Mouse (Mus musculus) neural tube, embryonic 14.5 days (tissue): ENCODE data around the gene Zbtb8a. TPM values are rescaled to one million over a fixed set of nuclear protein-coding genes. Genes with fewer than 3 reads are reported as not detected.

Experiments
- ATAC-seq: fragments of 200-750 bp; cut with Nextera tagmentation; 2 replicates; pipeline ENCODE4 v1.8.0; 2017; ENCODE audit warnings: low read depth, mild to moderate bottlenecking, moderate TSS enrichment, moderate library complexity
- H3K27ac ChIP-seq: fragments of 300-500 bp; sonication (generic); 2 replicates; pipeline ENCODE4 v1.5.1; 2014; ENCODE audit warnings: low read depth, mild to moderate bottlenecking, control low read depth, low read length, moderate library complexity, mixed read lengths
- H3K27me3 ChIP-seq: fragments of 300-500 bp; sonication (generic); 2 replicates; pipeline ENCODE4 v1.6.1; 2014; ENCODE audit warnings: low read length; ENCODE audit not compliant: control insufficient read depth, insufficient read depth
- H3K36me3 ChIP-seq: fragments of 300-500 bp; sonication (generic); 2 replicates; pipeline ENCODE4 v1.6.1; 2014; ENCODE audit warnings: low read length, mixed read lengths; ENCODE audit not compliant: control insufficient read depth, insufficient read depth
- H3K4me1 ChIP-seq: fragments of 300-500 bp; sonication (generic); 2 replicates; pipeline ENCODE4 v1.6.1; 2014; ENCODE audit warnings: low read length; ENCODE audit not compliant: control insufficient read depth, insufficient read depth
- H3K4me2 ChIP-seq: fragments of 300-500 bp; sonication (generic); 2 replicates; pipeline ENCODE4 v1.6.1; 2014; ENCODE audit warnings: mild to moderate bottlenecking, low read depth, low read length, control low read depth
- H3K4me3 ChIP-seq: fragments of 300-500 bp; sonication (generic); 2 replicates; pipeline ENCODE4 v1.5.1; 2014; ENCODE audit warnings: low read depth, low read length, control low read depth, mixed read lengths
- H3K9ac ChIP-seq: fragments of 300-500 bp; sonication (generic); replicated peaks from 2 replicates; pipeline ENCODE4 v1.6.1; 2014; ENCODE audit warnings: low read depth, mild to moderate bottlenecking, control low read depth, low read length, mixed read lengths
- H3K9me3 ChIP-seq: fragments of 300-500 bp; sonication (generic); 2 replicates; pipeline ENCODE4 v1.6.1; 2016; ENCODE audit warnings: low read length; ENCODE audit not compliant: control insufficient read depth
- WGBS: fragments of 180-500 bp; shearing (Covaris S2); extraction: QIAGEN DNeasy Blood & Tissue Kit; methylation state at CpG from one replicate; pipeline ENCODE4 v1.1.7; 2014; 5-methylcytosine and 5-hydroxymethylcytosine counted together
- polyA plus RNA-seq: library from polyadenylated mRNA; unstranded; fragments of >200 nt; fragmentation: Nextera tagmentation; extraction: Ambion mirVana; gene quantifications from 2 replicates; pipeline ENCODE4 v1.2.1, GENCODE M21; 2014

Gene Zbtb8a
- polyA plus RNA-seq, 1 experiment from 2014 or later = 18.0 TPM

- Histone ChIP-seq H3K36me3 (peaks cover 9% of the 10 kb centered on the region), H3K27ac (no peak overlapping the region), H3K4me1 (no peaks in the 10 kb centered on the region), H3K27me3 (no peaks in the 10 kb centered on the region), H3K9me3 (no peaks in the 10 kb centered on the region), H3K9ac (no peak overlapping the region), H3K4me3 (no peak overlapping the region), H3K4me2 (no peak overlapping the region)
- ATAC-seq = no peak
- WGBS = 74% methylated on average over 6 of the region's 6 CpGs
Measured at GRCm38 (mm10) chr4:129351111-129351510, 26.8 kb downstream of the Zbtb8a start.

GRCm38 (mm10) chr4:129350644-129351043, 27.3 kb downstream of the Zbtb8a start:
- ATAC-seq = peak; percentile 68; the same call in 1 of the 2 replicates
- Histone ChIP-seq H3K4me1 (no peaks in the 10 kb centered on the region), H3K9ac (no peak overlapping the region), H3K27me3 (no peaks in the 10 kb centered on the region), H3K4me3 (no peak overlapping the region), H3K4me2 (no peak overlapping the region), H3K9me3 (no peaks in the 10 kb centered on the region), H3K36me3 (peaks cover 6% of the 10 kb centered on the region; the same call in 1 of the 2 replicates), H3K27ac (no peak overlapping the region)
- WGBS = 13% methylated on average over 1 of the region's 1 CpGs

- Histone ChIP-seq H3K36me3 (peaks cover 9% of the 10 kb centered on the region; the same call in 1 of the 2 replicates), H3K9ac (no peak overlapping the region), H3K4me1 (no peaks in the 10 kb centered on the region), H3K27ac (no peak overlapping the region), H3K27me3 (no peaks in the 10 kb centered on the region), H3K9me3 (no peaks in the 10 kb centered on the region), H3K4me3 (no peak overlapping the region), H3K4me2 (no peak overlapping the region)
- 90% methylated on average over 15 of the region's 15 CpGs for WGBS
- no peak for ATAC-seq
Measured at GRCm38 (mm10) chr4:129346481-129347154, 31.3 kb downstream of the Zbtb8a start.

GRCm38 (mm10) chr4:129342705-129343104, 35.2 kb downstream of the Zbtb8a start:
- no peak for ATAC-seq
- Histone ChIP-seq H3K4me1 (no peaks in the 10 kb centered on the region), H3K9me3 (no peaks in the 10 kb centered on the region), H3K4me3 (no peak overlapping the region), H3K9ac (no peak overlapping the region), H3K27ac (no peak overlapping the region), H3K4me2 (no peak overlapping the region), H3K27me3 (no peaks in the 10 kb centered on the region), H3K36me3 (peaks cover 9% of the 10 kb centered on the region; the same call in 1 of the 2 replicates)
- 87% methylated on average over 2 of the region's 2 CpGs for WGBS

GRCm38 (mm10) chr4:129341888-129342287, 36.0 kb downstream of the Zbtb8a start:
- no peak for ATAC-seq
- Histone ChIP-seq H3K4me1 (no peaks in the 10 kb centered on the region), H3K4me3 (no peak overlapping the region), H3K27ac (no peak overlapping the region), H3K9ac (no peak overlapping the region), H3K36me3 (peaks cover 9% of the 10 kb centered on the region; the same call in 1 of the 2 replicates), H3K4me2 (no peak overlapping the region), H3K27me3 (no peaks in the 10 kb centered on the region), H3K9me3 (no peaks in the 10 kb centered on the region)
- 89% methylated on average over 1 of the region's 1 CpGs for WGBS

GRCm38 (mm10) chr4:129339743-129340142, 38.2 kb downstream of the Zbtb8a start:
- Histone ChIP-seq H3K27me3 (no peaks in the 10 kb centered on the region), H3K4me1 (no peaks in the 10 kb centered on the region), H3K9ac (no peak overlapping the region), H3K36me3 (peaks cover 9% of the 10 kb centered on the region; the same call in 1 of the 2 replicates), H3K4me3 (no peak overlapping the region), H3K9me3 (no peaks in the 10 kb centered on the region), H3K27ac (no peak overlapping the region), H3K4me2 (no peak overlapping the region)
- 100% methylated on average over 3 of the region's 3 CpGs for WGBS
- no peak for ATAC-seq

- H3K4me1 ChIP-seq = peaks cover 17% of the 10 kb centered on the region
- WGBS = 53% methylated on average over 14 of the region's 14 CpGs
- peak overlapping the region; percentile 95 for H3K4me3 ChIP-seq
- peak overlapping the region; percentile 98 for H3K27ac ChIP-seq
- no peaks in the 10 kb centered on the region for H3K27me3 ChIP-seq
- no peak for ATAC-seq
- H3K9ac ChIP-seq = peak overlapping the region; percentile 66
- H3K4me2 ChIP-seq = peak overlapping the region; percentile 86
- H3K36me3 ChIP-seq = no peaks in the 10 kb centered on the region
- H3K9me3 ChIP-seq = no peaks in the 10 kb centered on the region
Measured at GRCm38 (mm10) chr4:129336291-129336690, 41.6 kb downstream of the Zbtb8a start.

GRCm38 (mm10) chr4:129335216-129336074, 42.5 kb downstream of the Zbtb8a start, which contains the start of the genes Rbbp4 and Zbtb8os:
Gene Rbbp4 (minus strand): TSS chr4:129335370.
Gene Zbtb8os (plus strand): TSS chr4:129335695.
- Histone ChIP-seq H3K4me2 (peak within 1 kb of the TSS; percentile 86), H3K4me1 (peaks cover 19% of the 10 kb centered on the region), H3K9ac (peak within 1 kb of the TSS; percentile 92), H3K4me3 (peak within 1 kb of the TSS; percentile 95), H3K9me3 (no peaks in the 10 kb centered on the region), H3K36me3 (peaks cover 2% of the 10 kb centered on the region; the same call in 1 of the 2 replicates), H3K27ac (peak within 1 kb of the TSS; percentile 98), H3K27me3 (no peaks in the 10 kb centered on the region)
- WGBS = under 1% methylated on average over 65 of the region's 73 CpGs
- ATAC-seq = peak; percentile 98
